9 mouse cellular contexts compared by ENCODE assay signal in genomic region chr1:188633736-188634135, GRCm38 (mm10).
DNase-seq lines count a peak whose midpoint lies in the region; ATAC-seq and TF ChIP-seq lines count a peak whose summit lies in the region.
"Had no signal": no experiment of that assay in that cellular context is flagged by ENCODE, and none has a peak within 500 bp of the region (broad histone marks: within the 10 kb centered on the region; RNA-seq: fewer than 3 reads in every experiment).

No protein-coding gene starts in this region.

- H3K9me3 ChIP-seq in lung, embryonic 14.5 days (ENCODE audit: low read depth, low read length) = no peaks in the 10 kb centered on the region
- H3K9me3 ChIP-seq: embryonic facial prominence, embryonic 12.5 days had no signal

- ATAC-seq in lung, embryonic 14.5 days (ENCODE audit: insufficient read depth) = no peak

- no peaks in the 10 kb centered on the region for H3K36me3 ChIP-seq in lung, embryonic 14.5 days (ENCODE audit: insufficient read depth)
- H3K36me3 ChIP-seq: embryonic facial prominence, embryonic 12.5 days had no signal

- peak; percentile 74 for TF ChIP-seq CTCF in lung, embryonic 14.5 days (IDR thresholded peaks at IDR 0.05; ENCODE audit: low read depth)

- no peaks in the 10 kb centered on the region for H3K4me1 ChIP-seq in lung, embryonic 14.5 days (ENCODE audit: insufficient read depth)

- no peak overlapping the region for H3K27ac ChIP-seq in lung, embryonic 14.5 days (ENCODE audit: low read depth)
- H3K27ac ChIP-seq: embryonic facial prominence, embryonic 12.5 days had no signal

- no peak overlapping the region for H3K4me2 ChIP-seq in lung, embryonic 14.5 days
- H3K4me2 ChIP-seq: embryonic facial prominence, embryonic 12.5 days had no signal

- peak; percentile 8 to 14 for DNase-seq in cerebellum, adult 18-20 months
- no peak for DNase-seq in cerebellum, adult 11-12 months
- DNase-seq in lung, embryonic 14.5 days = peak; percentile 69
- no peak for DNase-seq in lung, postnatal 36 days
- DNase-seq in frontal cortex, postnatal 36 days (ENCODE audit: low spot score in 2 of 2) = peak; percentile 8 to 60
- DNase-seq in retina, adult 2 months (ENCODE audit: low read depth, low spot score) = peak; percentile 2
- no peak for DNase-seq in gastrocnemius, postnatal 25 days
- no peak for DNase-seq in T-cell, adult 2 months (ENCODE audit: low spot score)

- H3K27me3 ChIP-seq in lung, embryonic 14.5 days (ENCODE audit: insufficient read depth, low read length) = no peaks in the 10 kb centered on the region
- H3K27me3 ChIP-seq: embryonic facial prominence, embryonic 12.5 days had no signal

- no peak overlapping the region for H3K9ac ChIP-seq in lung, embryonic 14.5 days
- H3K9ac ChIP-seq: embryonic facial prominence, embryonic 12.5 days had no signal

- no peak overlapping the region for H3K4me3 ChIP-seq in lung, embryonic 14.5 days (ENCODE audit: low read depth, low read length)
- H3K4me3 ChIP-seq: embryonic facial prominence, embryonic 12.5 days had no signal

- WGBS in lung, embryonic 14.5 days = 45% methylated on average over 4 of the region's 4 CpGs

Comparison
In these comparisons a context has a peak if more than half of its experiments do, and no peak if none do; other contexts are left out.
1. DNase-seq: peak in cerebellum, adult 18-20 months (2 of 2), lung, embryonic 14.5 days (single experiment), frontal cortex, postnatal 36 days (2 of 2) and retina, adult 2 months (single experiment); none in cerebellum, adult 11-12 months (single experiment), lung, postnatal 36 days (single experiment), gastrocnemius, postnatal 25 days (single experiment) and T-cell, adult 2 months (single experiment).